Mouse (Mus musculus): ENCODE results near the gene Clptm1. TPM values are rescaled to one million over a fixed set of nuclear protein-coding genes. Genes with fewer than 3 reads are reported as not detected.
A peak's percentile ranks its signal among the peaks of the same experiment; 100 is the strongest.
"Not testable (repeated sequence)": the region's sequence is repeated elsewhere in the genome, so short reads cannot be mapped to it uniquely, and the experiment has no call there.

The Clptm1 gene
- total and polyA plus RNA-seq, 2 experiments from 2014 or later, result 109 to 136 TPM

DNA sequence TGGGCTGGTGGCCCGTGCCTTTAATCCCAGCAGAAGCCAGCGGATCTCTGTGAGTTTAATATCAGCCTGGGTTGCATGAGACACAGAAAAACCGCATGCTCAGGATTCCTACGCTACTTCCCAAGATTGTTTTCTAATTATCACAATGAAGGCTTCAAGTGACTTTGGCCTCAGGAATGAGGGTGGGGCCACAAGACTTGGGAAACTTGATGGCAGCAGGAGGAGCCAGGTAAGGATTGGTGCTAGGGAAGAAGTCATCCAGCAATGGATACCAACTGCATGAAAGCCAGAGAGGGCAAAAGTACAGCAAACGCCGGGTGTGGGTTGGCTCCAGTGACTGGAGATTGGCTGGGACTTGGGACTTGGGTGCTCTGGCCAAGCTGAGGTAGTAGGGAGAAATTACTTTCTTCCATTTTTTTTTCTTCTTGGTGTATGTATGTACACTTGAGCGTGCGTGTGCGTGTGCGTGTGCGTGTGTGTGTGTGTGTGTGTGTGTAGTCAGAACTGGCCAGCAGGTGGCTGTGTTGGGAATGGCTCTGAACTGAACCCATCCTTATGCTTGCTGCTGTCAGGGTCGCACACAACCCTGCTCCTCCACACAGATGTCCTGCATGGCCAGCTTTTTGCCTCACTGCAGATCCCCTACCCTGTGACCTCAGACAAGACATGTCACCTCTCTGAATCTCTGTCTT is 55.0 kb downstream of the Clptm1 start:
- Histone ChIP-seq H3K9ac (no peak overlapping the region), H3K27ac (ENCODE audit: low read depth, low read length) (no peak overlapping the region), H3K4me1 (ENCODE audit: insufficient read depth) (no peaks in the 10 kb centered on the region), H3K4me2 (ENCODE audit: low read depth) (no peak overlapping the region), H3K9me3 (ENCODE audit: low read length) (no peaks in the 10 kb centered on the region), H3K4me3 (ENCODE audit: low read depth, low read length) (no peak overlapping the region), H3K36me3 (ENCODE audit: insufficient read depth) (no peaks in the 10 kb centered on the region), H3K27me3 (ENCODE audit: insufficient read depth, low read length) (no peaks in the 10 kb centered on the region)
- no peak for TF ChIP-seq CTCF (IDR thresholded peaks at IDR 0.05; ENCODE audit: low read depth)
- 92% methylated on average over 12 of the region's 12 CpGs for WGBS
- no peak for DNase-seq
- ATAC-seq, result no peak

- no peak overlapping the region for H3K9ac ChIP-seq
- 0 out of 2 replicates have a peak, but pooled peaks have one; percentile 10 for TF ChIP-seq CTCF (IDR thresholded peaks at IDR 0.05; ENCODE audit: low read depth)
- 88% methylated on average over 5 of the region's 5 CpGs for WGBS
- DNase-seq, result no peak
- H3K9me3 ChIP-seq (ENCODE audit: low read length), result no peaks in the 10 kb centered on the region
- no peaks in the 10 kb centered on the region for H3K27me3 ChIP-seq (ENCODE audit: insufficient read depth, low read length)
- no peak for ATAC-seq
- H3K4me2 ChIP-seq (ENCODE audit: low read depth), result no peak overlapping the region
- H3K36me3 ChIP-seq (ENCODE audit: insufficient read depth), result no peaks in the 10 kb centered on the region
- H3K4me1 ChIP-seq (ENCODE audit: insufficient read depth), result peaks cover 15% of the 10 kb centered on the region
- no peak overlapping the region for H3K4me3 ChIP-seq (ENCODE audit: low read depth, low read length)
- no peak overlapping the region for H3K27ac ChIP-seq (ENCODE audit: low read depth, low read length)
These were observed 57.5 kb downstream of the Clptm1 start for GRCm38 (mm10) chr7:19607291-19607690.

GRCm38 (mm10) chr7:19604606-19605214 is 60.1 kb downstream of the Clptm1 start:
- not testable (repeated sequence) for H3K9me3 ChIP-seq (ENCODE audit: low read length); DNase-seq; H3K36me3 ChIP-seq (ENCODE audit: insufficient read depth); H3K27me3 ChIP-seq (ENCODE audit: insufficient read depth, low read length)
- H3K4me3 ChIP-seq (ENCODE audit: low read depth, low read length), result peak overlapping the region; percentile 73
- TF ChIP-seq CTCF (IDR thresholded peaks at IDR 0.05; ENCODE audit: low read depth), result 0 out of 2 replicates have a peak, but pooled peaks have one; percentile 0
- peak overlapping the region; percentile 66 for H3K27ac ChIP-seq (ENCODE audit: low read depth, low read length)
- ATAC-seq, result peak; percentile 23; the same call in 1 of the 2 replicates
- H3K4me2 ChIP-seq (ENCODE audit: low read depth), result peak overlapping the region; percentile 93
- peak overlapping the region; percentile 90 for H3K9ac ChIP-seq
- H3K4me1 ChIP-seq (ENCODE audit: insufficient read depth), result peaks cover 15% of the 10 kb centered on the region
- WGBS, result 58% methylated on average over 10 of the region's 10 CpGs

- Histone ChIP-seq H3K4me1 (ENCODE audit: insufficient read depth) (peaks cover 15% of the 10 kb centered on the region), H3K4me3 (ENCODE audit: low read depth, low read length) (peak within 1 kb of the TSS; percentile 73), H3K27ac (ENCODE audit: low read depth, low read length) (peak within 1 kb of the TSS; percentile 66), H3K36me3 (ENCODE audit: insufficient read depth) (0 out of 2 replicates have a peak, but pooled peaks cover 11% of the 10 kb centered on the region), H3K4me2 (ENCODE audit: low read depth) (peak within 1 kb of the TSS; percentile 93), H3K9ac (peak within 1 kb of the TSS; percentile 90), H3K9me3 (ENCODE audit: low read length) (no peaks in the 10 kb centered on the region), H3K27me3 (ENCODE audit: insufficient read depth, low read length) (no peaks in the 10 kb centered on the region)
- DNase-seq, result peak; percentile 93
- WGBS, result 1% methylated on average over 57 of the region's 57 CpGs
- peak; percentile 96 for ATAC-seq
- TF ChIP-seq CTCF (IDR thresholded peaks at IDR 0.05; ENCODE audit: low read depth), result 0 out of 2 replicates have a peak, but pooled peaks have one; percentile 21
These were observed 60.8 kb downstream of the Clptm1 start, which contains the start of gene Clasrp for GRCm38 (mm10) chr7:19603849-19604605. Gene Clasrp (minus strand): TSS chr7:19604486.

DNA sequence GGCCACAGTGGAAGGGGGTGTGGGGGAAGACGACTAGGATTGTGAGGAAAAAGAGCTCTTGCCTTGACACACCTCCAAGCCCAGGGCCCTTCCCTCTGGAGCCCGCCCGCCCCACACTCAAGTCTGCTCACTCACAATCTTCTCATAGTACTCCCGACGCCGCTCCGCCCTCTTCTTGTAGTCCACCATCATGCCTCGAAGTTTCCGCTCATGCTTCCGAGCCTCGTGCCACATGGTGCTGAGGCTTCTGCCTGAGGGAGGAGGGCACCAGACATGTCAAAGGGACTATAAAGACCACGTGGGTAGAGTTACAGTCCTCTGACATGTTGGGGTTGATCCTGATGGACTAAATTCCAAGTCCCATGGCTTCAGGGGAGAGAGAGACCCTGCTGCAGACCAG is 61.8 kb downstream of the Clptm1 start:
- H3K36me3 ChIP-seq (ENCODE audit: insufficient read depth), result peaks cover 20% of the 10 kb centered on the region
- DNase-seq (no peak), ATAC-seq (no peak)
- peak overlapping the region; percentile 90 for H3K9ac ChIP-seq
- H3K27me3 ChIP-seq (ENCODE audit: insufficient read depth, low read length), result no peaks in the 10 kb centered on the region
- H3K4me2 ChIP-seq (ENCODE audit: low read depth), result peak overlapping the region; percentile 93
- H3K9me3 ChIP-seq (ENCODE audit: low read length), result no peaks in the 10 kb centered on the region
- peaks cover 15% of the 10 kb centered on the region for H3K4me1 ChIP-seq (ENCODE audit: insufficient read depth)
- H3K27ac ChIP-seq (ENCODE audit: low read depth, low read length), result no peak overlapping the region
- 84% methylated on average over 12 of the region's 12 CpGs for WGBS
- peak overlapping the region; percentile 73 for H3K4me3 ChIP-seq (ENCODE audit: low read depth, low read length)
- no peak for TF ChIP-seq CTCF (IDR thresholded peaks at IDR 0.05; ENCODE audit: low read depth)

GRCm38 (mm10) chr7:19600562-19600961 is 64.3 kb downstream of the Clptm1 start:
- peaks cover 15% of the 10 kb centered on the region for H3K4me1 ChIP-seq (ENCODE audit: insufficient read depth)
- H3K36me3 ChIP-seq (ENCODE audit: insufficient read depth), result peaks cover 27% of the 10 kb centered on the region
- peak; percentile 52 for DNase-seq
- H3K27ac ChIP-seq (ENCODE audit: low read depth, low read length), result no peak overlapping the region
- H3K27me3 ChIP-seq (ENCODE audit: insufficient read depth, low read length), result no peaks in the 10 kb centered on the region
- TF ChIP-seq CTCF (IDR thresholded peaks at IDR 0.05; ENCODE audit: low read depth), result no peak
- H3K9me3 ChIP-seq (ENCODE audit: low read length), result no peaks in the 10 kb centered on the region
- H3K4me2 ChIP-seq (ENCODE audit: low read depth), result no peak overlapping the region
- 48% methylated on average over 5 of the region's 5 CpGs for WGBS
- no peak overlapping the region for H3K4me3 ChIP-seq (ENCODE audit: low read depth, low read length)
- ATAC-seq, result peak; percentile 52
- no peak overlapping the region for H3K9ac ChIP-seq
